Mouse (Mus musculus): Measurements from ENCODE around the gene Tm9sf2.

DNA sequence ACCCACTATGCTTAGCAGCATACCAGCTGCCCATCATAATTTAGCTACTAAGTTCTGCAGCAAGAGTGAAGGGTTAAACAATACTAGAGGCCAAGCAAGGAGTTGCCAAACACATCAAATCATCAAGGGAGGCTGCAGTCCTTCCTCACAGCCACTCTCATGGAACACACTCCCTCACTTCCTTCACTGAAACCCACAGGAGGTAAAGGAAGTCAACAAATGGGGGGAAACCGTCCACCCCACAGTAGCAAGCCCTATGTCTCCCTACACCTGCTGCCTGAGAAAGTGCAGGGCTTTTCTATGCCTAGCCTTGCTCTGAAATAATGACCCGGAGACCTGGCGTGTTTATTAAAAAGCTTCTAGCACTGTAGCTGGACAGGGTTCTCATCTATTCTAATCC is 36.9 kb upstream of the Tm9sf2 start:
- TF ChIP-seq POLR2A (IDR thresholded peaks at IDR 0.05; ENCODE audit: borderline replicate concordance, control insufficient read depth, low read depth, low read length) (no peak), CTCF (IDR thresholded peaks at IDR 0.05; ENCODE audit: control insufficient read depth, insufficient read depth, low read length) (no peak)

Measured in bone marrow, adult 2 months (tissue).